Mouse (Mus musculus): ENCODE results near the gene Hunk. TPM values are rescaled to one million over a fixed set of nuclear protein-coding genes. Genes with fewer than 3 reads are reported as not detected.

Hunk gene
- total RNA-seq, 2 experiments from 2014 or later: 3.0 to 4.1 TPM

DNA sequence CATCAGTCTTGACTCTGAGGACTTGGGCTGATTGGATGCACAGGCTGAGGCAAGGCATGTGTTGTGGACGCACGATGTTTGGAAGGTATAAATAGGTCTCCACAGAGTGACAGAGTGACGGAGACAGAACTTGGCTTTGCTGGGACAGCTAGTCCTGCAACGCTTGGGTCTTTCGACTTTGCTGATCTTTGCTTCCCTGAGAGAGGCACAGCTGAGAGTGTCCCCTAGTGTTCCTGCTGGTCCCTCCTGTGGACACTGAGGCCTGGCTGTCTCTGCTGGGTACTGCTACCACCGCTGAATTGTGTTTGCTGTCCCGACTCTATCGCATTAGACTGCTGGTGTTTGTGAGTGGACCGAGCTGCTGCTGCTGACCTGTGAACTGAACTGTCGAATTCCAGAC lies 156.6 kb downstream of the Hunk start:
- intact Hi-C loops (cut with DNase I): loop anchor here (5.0 kb wide), 1 partner anchor 155 kb away; the partner anchor contains the start of gene Hunk
- peak in 1 of 2 experiments; percentile 17 for DNase-seq

DNA sequence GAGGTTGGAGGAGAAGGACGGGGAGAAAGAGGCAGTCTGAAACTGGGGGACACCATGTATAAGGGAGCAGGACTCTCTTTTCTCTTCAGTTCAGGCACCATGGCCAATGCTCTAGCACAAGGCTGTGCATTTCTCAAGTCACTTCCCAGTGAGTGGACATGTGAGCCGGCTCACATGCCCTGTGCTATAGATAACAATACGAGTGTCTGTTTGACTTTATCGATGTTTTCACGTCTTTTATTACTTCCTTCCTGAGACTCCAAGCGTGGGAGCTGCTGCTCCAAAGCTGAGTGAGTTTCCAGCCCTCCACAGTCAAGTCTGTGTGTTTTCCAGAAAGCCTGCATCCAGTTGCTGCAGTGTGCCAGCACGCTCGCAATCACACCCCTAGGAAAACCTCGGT lies 158.4 kb downstream of the Hunk start:
- no peak for DNase-seq
- intact Hi-C loops (cut with DNase I): loop anchor here (5.0 kb wide), 1 partner anchor 157 kb away; the partner anchor contains the start of gene Hunk

DNA sequence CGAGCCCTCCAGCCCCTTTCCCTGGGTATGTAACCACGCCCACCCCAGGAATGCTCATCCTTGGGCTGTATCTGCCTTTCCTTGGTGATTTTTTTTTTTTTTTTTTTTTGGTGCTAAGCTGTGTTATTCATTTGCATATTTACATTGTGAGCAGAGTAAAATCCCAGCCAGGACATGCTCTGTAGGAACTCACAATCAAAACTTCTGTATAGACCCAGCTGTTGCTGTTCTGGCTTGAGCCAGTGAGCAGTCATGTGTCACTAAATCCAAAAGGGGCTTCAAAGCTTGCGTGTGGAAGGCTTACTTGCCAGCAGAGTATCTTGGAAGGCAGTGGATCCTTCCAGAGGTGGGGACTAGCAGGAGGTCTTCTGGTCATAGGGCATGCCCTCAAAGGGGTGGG lies 159.7 kb downstream of the Hunk start:
- no peak for DNase-seq
- intact Hi-C loops (cut with DNase I): no loop called here

DNA sequence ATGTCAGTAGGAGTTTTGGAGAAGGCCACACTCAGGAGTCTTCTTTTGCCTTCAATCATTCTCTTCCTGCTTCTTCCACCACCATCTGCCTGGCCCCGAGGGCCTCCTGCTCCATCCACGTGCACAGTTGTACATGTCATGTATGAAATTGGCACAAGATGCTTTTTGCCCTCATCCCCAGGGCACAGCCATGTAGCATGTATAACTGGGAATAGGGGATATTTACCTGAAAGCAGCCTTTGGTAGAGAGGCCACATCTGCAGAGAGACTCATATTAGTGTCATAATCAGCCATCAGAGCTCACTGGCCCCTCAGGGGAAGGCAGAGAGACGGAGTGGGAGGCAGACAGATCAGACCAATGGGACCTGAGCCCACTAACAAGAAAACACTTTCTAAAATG lies 160.8 kb downstream of the Hunk start:
- DNase-seq: no peak
- intact Hi-C loops (cut with DNase I): no loop called here

DNA sequence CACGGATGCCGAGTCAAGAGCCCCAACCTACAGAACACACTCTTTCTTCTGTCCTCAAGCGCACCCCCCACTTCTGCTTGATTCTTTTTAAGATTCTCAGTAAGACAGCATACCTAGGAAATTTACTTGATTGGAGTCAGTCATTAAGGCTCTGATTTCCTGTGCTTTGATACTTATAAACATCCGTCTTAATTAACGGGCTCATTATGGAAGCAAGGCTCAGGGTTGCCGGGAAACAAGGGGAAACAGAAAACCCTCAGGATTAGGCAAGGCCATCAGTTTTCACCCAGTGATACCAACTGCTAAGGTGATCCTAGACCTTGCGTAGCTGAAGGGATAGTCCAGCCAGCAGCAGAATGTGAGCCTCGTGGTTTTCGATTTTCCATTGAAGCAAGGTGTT lies 162.2 kb downstream of the Hunk start:
- intact Hi-C loops (cut with DNase I): no loop called here
- no peak for DNase-seq

Other genes with a start within 250 kb of the Hunk start
- gene Tiam1, start 242.2 kb upstream of the Hunk start, total RNA-seq (2021): 10 to 100 TPM; 11.4 to 12.0 TPM
- 100 to 1,000 TPM; 520 to 541 TPM for gene Sod1, start 165.3 kb upstream of the Hunk start, total RNA-seq (2021)
- 10 to 100 TPM; 26.8 to 31.2 TPM for gene Scaf4, start 101.5 kb upstream of the Hunk start, total RNA-seq (2021)